Mouse (Mus musculus): ENCODE data around the gene Hid1. TPM values are rescaled to one million over a fixed set of nuclear protein-coding genes. Genes with fewer than 3 reads are reported as not detected.

Gene Hid1
- polyA plus RNA-seq, 1 experiment from 2014 or later = 21.0 TPM

DNA sequence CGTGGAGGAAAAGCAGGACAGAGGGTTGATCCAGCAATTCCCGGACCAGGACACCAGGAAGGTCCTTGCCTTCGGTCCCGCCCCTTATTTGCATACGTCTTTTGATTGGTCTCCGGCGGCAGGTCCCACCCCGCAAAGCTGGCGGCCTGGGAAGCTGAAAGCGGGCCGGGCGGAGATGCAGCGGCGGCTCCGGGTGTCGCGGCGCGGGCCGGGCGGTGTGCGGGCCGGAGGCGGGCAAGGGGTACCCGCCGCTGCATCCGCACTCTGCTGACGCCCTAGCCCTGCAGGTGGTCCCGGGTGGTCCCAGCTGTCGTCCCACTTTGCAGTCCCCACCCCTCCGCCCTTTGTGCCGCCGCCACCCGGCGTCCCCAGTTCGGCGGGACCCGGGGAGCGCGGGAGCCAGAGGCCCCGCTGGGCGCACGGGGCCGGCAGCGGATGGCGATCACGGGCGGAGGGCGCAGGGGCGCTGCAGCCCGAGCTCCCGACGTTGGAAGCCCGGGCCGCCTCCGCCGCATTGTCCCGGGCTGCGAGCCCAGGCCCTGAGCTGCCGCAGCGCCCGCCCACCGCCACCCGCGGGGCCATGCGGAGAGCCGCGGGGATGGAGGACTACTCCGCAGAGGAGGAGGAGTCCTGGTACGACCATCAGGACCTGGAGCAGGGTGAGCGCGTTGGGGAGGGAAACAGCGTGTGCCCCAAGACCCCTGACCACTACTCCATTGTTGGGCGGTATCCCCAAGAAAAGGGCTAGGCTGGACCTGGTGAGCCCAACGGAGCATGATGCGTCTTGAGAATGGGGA is 14.4 kb upstream of the Hid1 start, which contains the start of gene Cdr2l:
TSS of gene Cdr2l (plus strand) at position 174 of the 797 bp plus-strand sequence.
- ATAC-seq (ENCODE audit: insufficient number of reproducible peaks, insufficient read depth, low FRiP score, low read depth) = peak; percentile 92
- Histone ChIP-seq H3K9me3 (ENCODE audit: control insufficient read depth, low read depth, low read length) (no peaks in the 10 kb centered on the region), H3K4me3 (ENCODE audit: low read depth, low read length) (peak within 1 kb of the TSS; percentile 79), H3K4me2 (replicated peaks; ENCODE audit: low read depth, low read length) (peak within 1 kb of the TSS; percentile 91), H3K27ac (ENCODE audit: low read length) (peak within 1 kb of the TSS; percentile 80), H3K9ac (replicated peaks; ENCODE audit: low read depth, low read length) (peak within 1 kb of the TSS; percentile 71), H3K27me3 (ENCODE audit: control insufficient read depth, insufficient read depth, low read length) (no peaks in the 10 kb centered on the region), H3K4me1 (ENCODE audit: control insufficient read depth, insufficient read depth, low read length) (peaks cover 35% of the 10 kb centered on the region), H3K36me3 (ENCODE audit: control insufficient read depth, insufficient read depth, low read length) (no peaks in the 10 kb centered on the region)
- under 1% methylated on average over 71 of the region's 76 CpGs for WGBS

DNA sequence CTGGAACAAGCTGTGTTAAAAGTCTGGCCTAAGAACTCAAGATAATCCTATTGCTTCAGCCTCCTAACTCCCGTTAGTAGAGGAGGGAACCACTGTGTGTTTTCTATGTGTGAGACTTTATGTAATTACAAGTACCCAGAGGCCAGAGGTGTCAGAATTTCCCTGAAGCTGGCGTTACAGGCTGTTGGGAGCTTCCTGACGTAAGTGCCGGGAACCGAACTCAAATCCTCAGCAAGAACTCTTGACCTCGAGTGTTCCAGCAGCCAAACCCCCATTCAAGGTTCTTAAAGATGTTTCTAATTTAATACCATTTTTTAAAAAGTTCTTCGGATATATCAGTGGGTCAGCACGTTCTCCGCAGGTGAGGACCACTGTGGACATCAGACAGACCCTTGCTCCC is 13.7 kb upstream of the Hid1 start:
- 12% methylated on average over 9 of the region's 9 CpGs for WGBS
- H3K9ac ChIP-seq (replicated peaks; ENCODE audit: low read depth, low read length) = no peak overlapping the region
- no peak for ATAC-seq (ENCODE audit: insufficient number of reproducible peaks, insufficient read depth, low FRiP score, low read depth)
- H3K4me2 ChIP-seq (replicated peaks; ENCODE audit: low read depth, low read length) = peak overlapping the region; percentile 91
- H3K27me3 ChIP-seq (ENCODE audit: control insufficient read depth, insufficient read depth, low read length) = no peaks in the 10 kb centered on the region
- no peaks in the 10 kb centered on the region for H3K36me3 ChIP-seq (ENCODE audit: control insufficient read depth, insufficient read depth, low read length)
- peaks cover 35% of the 10 kb centered on the region for H3K4me1 ChIP-seq (ENCODE audit: control insufficient read depth, insufficient read depth, low read length)
- H3K9me3 ChIP-seq (ENCODE audit: control insufficient read depth, low read depth, low read length) = no peaks in the 10 kb centered on the region
- H3K4me3 ChIP-seq (ENCODE audit: low read depth, low read length) = peak overlapping the region; percentile 79
- peak overlapping the region; percentile 41; the same call in 1 of the 2 replicates for H3K27ac ChIP-seq (ENCODE audit: low read length)

DNA sequence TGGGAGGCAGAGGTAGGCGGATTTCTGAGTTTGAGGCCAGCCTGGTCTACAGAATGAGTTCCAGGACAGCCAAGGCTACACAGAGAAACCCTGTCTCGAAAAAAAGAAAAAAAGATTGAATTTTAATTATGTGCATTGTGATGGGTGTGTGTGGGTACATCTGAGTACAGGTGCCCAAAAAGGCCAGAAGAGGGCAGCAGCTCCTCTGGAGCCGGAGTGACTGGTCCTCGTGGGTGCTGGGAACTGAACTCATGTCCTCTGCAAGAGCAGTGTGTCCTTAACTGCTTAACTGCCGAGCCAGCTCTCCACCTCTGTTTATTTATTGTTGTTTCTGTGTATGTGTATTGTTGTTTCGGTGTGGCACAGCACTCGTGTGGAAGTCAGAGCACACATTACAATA is 10.3 kb upstream of the Hid1 start:
- Histone ChIP-seq H3K4me1 (ENCODE audit: control insufficient read depth, insufficient read depth, low read length) (peaks cover 23% of the 10 kb centered on the region), H3K27ac (ENCODE audit: low read length) (no peak overlapping the region), H3K4me2 (replicated peaks; ENCODE audit: low read depth, low read length) (no peak overlapping the region), H3K4me3 (ENCODE audit: low read depth, low read length) (no peak overlapping the region), H3K36me3 (ENCODE audit: control insufficient read depth, insufficient read depth, low read length) (no peaks in the 10 kb centered on the region), H3K9ac (replicated peaks; ENCODE audit: low read depth, low read length) (no peak overlapping the region), H3K9me3 (ENCODE audit: control insufficient read depth, low read depth, low read length) (no peaks in the 10 kb centered on the region), H3K27me3 (ENCODE audit: control insufficient read depth, insufficient read depth, low read length) (0 out of 2 replicates have a peak, but pooled peaks cover 3% of the 10 kb centered on the region)
- ATAC-seq (ENCODE audit: insufficient number of reproducible peaks, insufficient read depth, low FRiP score, low read depth) = no peak
- WGBS = 85% methylated on average over 7 of the region's 7 CpGs

DNA sequence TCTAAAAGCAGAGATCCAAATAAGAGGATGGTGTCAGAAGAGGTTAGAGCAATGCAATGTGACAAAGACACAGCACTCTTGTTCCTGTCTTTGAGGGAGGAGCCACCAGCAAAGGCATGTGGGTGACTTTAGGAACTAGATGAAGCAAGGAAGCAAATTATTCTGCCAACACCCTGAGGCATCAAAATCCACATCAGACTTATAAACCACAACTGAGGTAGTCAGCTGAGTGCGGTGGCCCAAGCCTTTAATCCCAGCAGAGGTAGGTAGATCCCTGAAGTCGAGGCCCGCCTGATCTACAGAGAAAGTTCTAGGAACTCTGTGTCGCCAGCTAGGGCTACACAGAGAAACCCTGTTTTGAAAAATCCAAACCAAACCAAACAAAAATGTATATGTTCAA is 9.7 kb upstream of the Hid1 start:
- no peak for ATAC-seq (ENCODE audit: insufficient number of reproducible peaks, insufficient read depth, low FRiP score, low read depth)
- H3K27me3 ChIP-seq (ENCODE audit: control insufficient read depth, insufficient read depth, low read length) = 0 out of 2 replicates have a peak, but pooled peaks cover 3% of the 10 kb centered on the region
- 85% methylated on average over 4 of the region's 4 CpGs for WGBS
- H3K9me3 ChIP-seq (ENCODE audit: control insufficient read depth, low read depth, low read length) = no peaks in the 10 kb centered on the region
- no peak overlapping the region for H3K9ac ChIP-seq (replicated peaks; ENCODE audit: low read depth, low read length)
- H3K27ac ChIP-seq (ENCODE audit: low read length) = no peak overlapping the region
- H3K4me3 ChIP-seq (ENCODE audit: low read depth, low read length) = no peak overlapping the region
- no peak overlapping the region for H3K4me2 ChIP-seq (replicated peaks; ENCODE audit: low read depth, low read length)
- H3K4me1 ChIP-seq (ENCODE audit: control insufficient read depth, insufficient read depth, low read length) = peaks cover 17% of the 10 kb centered on the region
- H3K36me3 ChIP-seq (ENCODE audit: control insufficient read depth, insufficient read depth, low read length) = no peaks in the 10 kb centered on the region

DNA sequence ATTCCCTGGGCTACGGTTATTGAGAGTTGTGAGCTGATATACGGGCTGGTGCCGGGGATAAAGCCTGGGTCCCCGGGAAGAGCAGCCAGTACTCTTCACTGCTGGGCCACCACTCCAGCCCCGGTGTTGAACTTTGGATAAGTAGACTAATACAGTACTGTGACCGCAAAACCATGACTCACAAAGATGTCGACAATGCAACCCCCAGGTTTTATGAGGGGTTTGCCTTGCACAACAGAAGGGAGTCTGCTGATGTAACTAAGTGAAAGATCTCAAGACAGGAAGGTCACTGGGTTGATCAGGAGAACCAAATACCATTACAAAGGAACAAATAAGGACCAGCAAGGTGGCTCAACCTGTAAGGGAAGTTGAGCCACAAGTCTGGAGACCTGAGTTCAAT is 9.2 kb upstream of the Hid1 start:
- Histone ChIP-seq H3K27ac (ENCODE audit: low read length) (no peak overlapping the region), H3K9ac (replicated peaks; ENCODE audit: low read depth, low read length) (no peak overlapping the region), H3K4me1 (ENCODE audit: control insufficient read depth, insufficient read depth, low read length) (peaks cover 17% of the 10 kb centered on the region), H3K4me3 (ENCODE audit: low read depth, low read length) (no peak overlapping the region), H3K27me3 (ENCODE audit: control insufficient read depth, insufficient read depth, low read length) (0 out of 2 replicates have a peak, but pooled peaks cover 3% of the 10 kb centered on the region), H3K36me3 (ENCODE audit: control insufficient read depth, insufficient read depth, low read length) (no peaks in the 10 kb centered on the region), H3K4me2 (replicated peaks; ENCODE audit: low read depth, low read length) (no peak overlapping the region), H3K9me3 (ENCODE audit: control insufficient read depth, low read depth, low read length) (no peaks in the 10 kb centered on the region)
- 66% methylated on average over 7 of the region's 7 CpGs for WGBS
- ATAC-seq (ENCODE audit: insufficient number of reproducible peaks, insufficient read depth, low FRiP score, low read depth) = no peak

DNA sequence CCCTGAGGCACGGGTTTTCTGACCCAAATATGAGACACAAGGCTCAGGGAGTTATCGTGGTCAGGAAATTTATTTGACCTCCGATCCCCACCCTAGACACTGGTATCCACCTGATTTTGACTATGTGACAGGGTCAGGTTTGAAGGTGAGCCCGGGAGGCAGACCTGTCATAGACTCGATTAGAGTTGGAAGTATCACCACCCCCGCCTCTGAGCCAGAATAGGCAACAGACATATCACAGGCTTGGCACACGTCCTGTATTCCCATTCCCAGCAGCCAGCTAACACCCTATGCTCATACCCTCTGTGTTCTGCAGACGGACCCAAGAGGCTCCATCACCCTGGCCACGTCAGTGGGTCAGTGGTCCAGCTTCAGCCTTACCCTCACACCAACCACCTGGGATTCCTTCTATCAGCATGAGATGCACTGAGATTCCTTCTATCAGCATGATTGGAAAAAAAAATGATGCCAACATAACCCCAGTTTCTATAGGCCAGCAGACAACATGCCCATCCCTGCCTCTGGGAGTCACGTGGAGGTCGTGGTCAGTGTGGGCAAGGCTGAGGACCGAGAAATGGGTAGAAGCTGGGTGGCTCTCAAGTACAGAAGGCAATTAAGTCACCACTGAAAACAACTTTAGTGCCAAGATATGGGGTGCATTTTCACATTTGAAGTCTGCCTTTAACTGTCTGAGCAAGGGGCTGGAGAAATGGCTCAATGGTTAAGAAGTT is 7.3 kb upstream of the Hid1 start:
- 0 out of 2 replicates have a peak, but pooled peaks have one; percentile 28 for ATAC-seq (ENCODE audit: insufficient number of reproducible peaks, insufficient read depth, low FRiP score, low read depth)
- 67% methylated on average over 12 of the region's 12 CpGs for WGBS
- Histone ChIP-seq H3K4me2 (replicated peaks; ENCODE audit: low read depth, low read length) (0 out of 2 replicates have a peak overlapping the region, but pooled peaks have one; percentile 53), H3K4me3 (ENCODE audit: low read depth, low read length) (no peak overlapping the region), H3K36me3 (ENCODE audit: control insufficient read depth, insufficient read depth, low read length) (no peaks in the 10 kb centered on the region), H3K9me3 (ENCODE audit: control insufficient read depth, low read depth, low read length) (no peaks in the 10 kb centered on the region), H3K4me1 (ENCODE audit: control insufficient read depth, insufficient read depth, low read length) (0 out of 2 replicates have a peak, but pooled peaks cover 9% of the 10 kb centered on the region), H3K9ac (replicated peaks; ENCODE audit: low read depth, low read length) (no peak overlapping the region), H3K27ac (ENCODE audit: low read length) (no peak overlapping the region), H3K27me3 (ENCODE audit: control insufficient read depth, insufficient read depth, low read length) (0 out of 2 replicates have a peak, but pooled peaks cover 3% of the 10 kb centered on the region)

DNA sequence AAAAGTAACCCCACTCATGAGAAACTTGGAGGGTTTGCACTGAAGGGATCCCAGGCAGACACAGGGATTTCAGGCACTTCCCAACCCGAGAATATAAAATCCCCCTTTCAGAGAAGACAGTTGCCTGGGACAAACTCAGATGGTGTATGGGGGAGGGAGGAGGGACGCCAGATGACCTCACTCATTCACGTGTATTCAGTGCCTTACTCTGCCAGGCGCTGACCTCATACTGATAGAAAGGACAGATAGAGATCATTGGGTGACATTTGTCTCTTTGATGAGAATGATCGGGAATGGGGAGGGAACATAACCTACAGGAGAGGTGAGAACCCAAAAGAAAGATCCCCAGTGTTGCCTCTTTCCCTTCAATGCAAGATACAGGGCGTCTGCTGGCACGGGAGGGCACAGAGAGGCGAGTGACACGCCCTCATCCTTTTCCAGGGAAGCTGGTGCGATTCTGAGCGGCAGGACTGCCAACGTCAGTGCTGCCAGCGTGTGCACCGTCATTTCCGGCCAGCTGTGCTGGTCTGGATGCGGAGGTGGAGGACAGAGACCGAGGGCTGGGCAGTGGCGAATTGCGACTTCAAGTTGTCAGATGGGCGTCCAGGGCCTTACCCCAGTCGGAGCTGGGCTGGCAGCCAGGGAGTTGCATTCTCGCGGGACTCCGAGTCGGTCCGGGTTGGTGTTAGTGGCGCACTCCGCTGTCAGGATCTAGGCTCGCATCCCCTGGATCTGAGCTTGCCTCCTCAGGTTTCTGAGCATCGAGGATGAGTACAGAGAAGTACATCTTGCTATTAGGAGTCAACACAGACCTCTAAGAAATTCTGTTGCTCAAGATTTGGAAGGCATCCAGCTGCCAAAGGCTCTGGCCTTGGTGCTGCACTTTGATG is 6.5 kb upstream of the Hid1 start:
- ATAC-seq (ENCODE audit: insufficient number of reproducible peaks, insufficient read depth, low FRiP score, low read depth) = peak; percentile 59; the same call in 1 of the 2 replicates
- H3K4me1 ChIP-seq (ENCODE audit: control insufficient read depth, insufficient read depth, low read length) = 0 out of 2 replicates have a peak, but pooled peaks cover 9% of the 10 kb centered on the region
- peak overlapping the region; percentile 17 for H3K4me3 ChIP-seq (ENCODE audit: low read depth, low read length)
- H3K27me3 ChIP-seq (ENCODE audit: control insufficient read depth, insufficient read depth, low read length) = 0 out of 2 replicates have a peak, but pooled peaks cover 3% of the 10 kb centered on the region
- H3K9ac ChIP-seq (replicated peaks; ENCODE audit: low read depth, low read length) = no peak overlapping the region
- H3K9me3 ChIP-seq (ENCODE audit: control insufficient read depth, low read depth, low read length) = no peaks in the 10 kb centered on the region
- H3K4me2 ChIP-seq (replicated peaks; ENCODE audit: low read depth, low read length) = peak overlapping the region; percentile 53
- H3K36me3 ChIP-seq (ENCODE audit: control insufficient read depth, insufficient read depth, low read length) = no peaks in the 10 kb centered on the region
- no peak overlapping the region for H3K27ac ChIP-seq (ENCODE audit: low read length)
- 2% methylated on average over 30 of the region's 30 CpGs for WGBS

Measured in stomach, embryonic 14.5 days (tissue).